Mouse (Mus musculus): ENCODE measurements around the gene Tnip1. TPM values are rescaled to one million over a fixed set of nuclear protein-coding genes. Genes with fewer than 3 reads are reported as not detected.

Gene Tnip1
- total and polyA plus RNA-seq, 3 experiments, result 8.1 to 19.7 TPM; not detected in 1

DNA sequence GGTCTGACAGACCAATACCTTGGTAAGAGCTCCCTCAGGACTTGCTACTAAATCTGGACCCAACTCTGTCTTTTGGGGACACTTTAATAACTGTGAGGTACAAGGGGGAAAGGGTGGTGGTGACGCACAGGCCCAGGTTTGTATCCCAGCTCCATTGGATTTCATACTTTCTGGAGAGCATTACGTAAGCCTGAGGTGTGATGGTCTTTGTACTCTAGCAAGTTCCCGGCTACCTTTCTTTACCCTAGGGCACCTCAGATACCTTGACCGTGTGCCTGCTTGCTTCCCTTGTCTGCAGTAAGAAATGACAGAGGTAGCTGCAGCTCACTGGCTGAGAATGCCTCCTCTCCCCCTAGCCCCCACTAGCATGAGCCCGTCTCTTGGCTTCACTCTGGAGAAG, 55.5 kb downstream of the Tnip1 start:
- H3K27ac ChIP-seq (ENCODE audit: control insufficient read depth, low read depth, low read length), result no peak overlapping the region
- no peaks in the 10 kb centered on the region for H3K79me2 ChIP-seq (ENCODE audit: control insufficient read depth, insufficient read depth, low read length, poor library complexity)
- no peaks in the 10 kb centered on the region for H3K27me3 ChIP-seq (ENCODE audit: control insufficient read depth in 1 of 2, insufficient read depth in 2 of 2, low read length in 2 of 2)
- peaks cover 0 to 5% of the 10 kb centered on the region in 2 experiments; a peak in 1 of 4 replicates for H3K36me3 ChIP-seq (ENCODE audit: control insufficient read depth in 1 of 2, insufficient read depth in 2 of 2, low read length in 2 of 2)
- no peak for DNase-seq (ENCODE audit: low read depth, low spot score)
- no peaks in the 10 kb centered on the region for H3K9me3 ChIP-seq (replicated peaks; ENCODE audit: insufficient read depth, low read length)
- H3K4me1 ChIP-seq (ENCODE audit: control insufficient read depth in 1 of 2, insufficient read depth in 2 of 2, low read length in 2 of 2), result peaks cover 2 to 7% of the 10 kb centered on the region in 2 experiments; a peak in 3 of 4 replicates
- TF ChIP-seq UBTF (IDR thresholded peaks at IDR 0.05; ENCODE audit: borderline replicate concordance, insufficient read depth, low read depth, low read length), result no peak
- TF ChIP-seq ELF1 (IDR thresholded peaks at IDR 0.05; ENCODE audit: low read depth, low read length), result no peak
- no peak overlapping the region for H3K9ac ChIP-seq (ENCODE audit: control insufficient read depth, low read depth, low read length, poor library complexity, severe bottlenecking)
- H3K4me3 ChIP-seq (ENCODE audit: control insufficient read depth in 1 of 2, insufficient read depth in 1 of 2, low read depth in 2 of 2, low read length in 2 of 2), result no peak overlapping the region

DNA sequence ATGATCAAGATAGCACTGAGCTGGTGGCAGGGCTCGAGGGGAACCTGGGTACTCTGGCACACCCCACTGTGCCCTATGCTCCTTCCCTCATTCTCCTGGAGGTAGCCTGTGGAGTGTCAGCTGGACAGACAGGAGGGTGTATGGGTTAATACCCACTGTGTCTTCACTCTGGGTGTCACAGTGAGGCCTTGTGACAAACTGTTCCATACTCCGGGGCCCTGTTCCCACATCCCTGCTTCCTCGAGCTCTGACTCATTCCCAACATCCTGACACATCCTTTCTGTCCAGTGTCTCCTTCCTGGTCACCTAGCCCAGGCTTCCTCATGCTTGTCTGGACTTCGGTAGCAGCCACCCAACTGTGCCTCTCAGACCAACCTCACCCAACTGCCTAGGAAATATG, 56.3 kb downstream of the Tnip1 start:
- TF ChIP-seq ZKSCAN1 (IDR thresholded peaks at IDR 0.05; ENCODE audit: low read depth, low read length), result no peak
- TF ChIP-seq MYC (IDR thresholded peaks at IDR 0.05; ENCODE audit: low read depth, low read length), result no peak
- no peak for TF ChIP-seq CHD2 (IDR thresholded peaks at IDR 0.05; ENCODE audit: low read length)
- no peak for TF ChIP-seq USF2 (IDR thresholded peaks at IDR 0.05; ENCODE audit: borderline replicate concordance in 1 of 2, insufficient read depth in 1 of 2, low read depth in 1 of 2, low read length in 2 of 2)
- TF ChIP-seq RAD21 (IDR thresholded peaks at IDR 0.05; ENCODE audit: low read depth, low read length), result no peak
- no peak for TF ChIP-seq TAL1 (IDR thresholded peaks at IDR 0.05; ENCODE audit: low read length)
- no peak for TF ChIP-seq NELFE (IDR thresholded peaks at IDR 0.05; ENCODE audit: low read depth, low read length)
- no peak for TF ChIP-seq GATA1 (IDR thresholded peaks at IDR 0.05; ENCODE audit: low read depth, low read length)
- no peak for TF ChIP-seq MXI1 (IDR thresholded peaks at IDR 0.05; ENCODE audit: low read depth, low read length)
- TF ChIP-seq EP300 (IDR thresholded peaks at IDR 0.05; ENCODE audit: low read depth in 1 of 2, low read length in 2 of 2), result no peak
- no peak for TF ChIP-seq SIN3A (IDR thresholded peaks at IDR 0.05; ENCODE audit: low read length)
- TF ChIP-seq NRF1 (IDR thresholded peaks at IDR 0.05; ENCODE audit: insufficient read depth, low read depth, low read length, poor library complexity, severe bottlenecking), result no peak
- no peak for TF ChIP-seq UBTF (IDR thresholded peaks at IDR 0.05; ENCODE audit: borderline replicate concordance, insufficient read depth, low read depth, low read length)
- no peak for TF ChIP-seq TBP (IDR thresholded peaks at IDR 0.05; ENCODE audit: low read depth, low read length)
- TF ChIP-seq GABPA (IDR thresholded peaks at IDR 0.05; ENCODE audit: low read depth, low read length), result no peak
- peaks cover 0 to 5% of the 10 kb centered on the region in 2 experiments; a peak in 1 of 4 replicates for H3K36me3 ChIP-seq (ENCODE audit: control insufficient read depth in 1 of 2, insufficient read depth in 2 of 2, low read length in 2 of 2)
- no peak overlapping the region for H3K9ac ChIP-seq (ENCODE audit: control insufficient read depth, low read depth, low read length, poor library complexity, severe bottlenecking)
- no peaks in the 10 kb centered on the region for H3K9me3 ChIP-seq (replicated peaks; ENCODE audit: insufficient read depth, low read length)
- no peaks in the 10 kb centered on the region for H3K79me2 ChIP-seq (ENCODE audit: control insufficient read depth, insufficient read depth, low read length, poor library complexity)
- no peak for DNase-seq (ENCODE audit: low read depth, low spot score)
- H3K4me3 ChIP-seq (ENCODE audit: control insufficient read depth in 1 of 2, insufficient read depth in 1 of 2, low read depth in 2 of 2, low read length in 2 of 2), result no peak overlapping the region
- no peaks in the 10 kb centered on the region for H3K27me3 ChIP-seq (ENCODE audit: control insufficient read depth in 1 of 2, insufficient read depth in 2 of 2, low read length in 2 of 2)
- H3K27ac ChIP-seq (ENCODE audit: control insufficient read depth, low read depth, low read length), result no peak overlapping the region
- H3K4me1 ChIP-seq (ENCODE audit: control insufficient read depth in 1 of 2, insufficient read depth in 2 of 2, low read length in 2 of 2), result peaks cover 2 to 7% of the 10 kb centered on the region in 2 experiments; a peak in 3 of 4 replicates
